Mouse (Mus musculus) hindbrain, postnatal 0 days (tissue): ENCODE measurements around the gene Pxt1. TPM values are rescaled to one million over a fixed set of nuclear protein-coding genes. Genes with fewer than 3 reads are reported as not detected.

Experiments
- ATAC-seq: fragments of 200-750 bp; cut with Nextera tagmentation; 2 replicates; pipeline ENCODE4 v1.8.0; 2017; ENCODE audit warnings: mild to moderate bottlenecking, moderate TSS enrichment, moderate library complexity
- DNase-seq: peaks from one replicate; pipeline ENCODE4 v3.0.0-alpha.2; 2015; ENCODE audit warnings: low spot score
- H3K27ac ChIP-seq: fragments of 300-500 bp; sonication (generic); 2 replicates; pipeline ENCODE4 v1.5.1; 2014; ENCODE audit warnings: mild to moderate bottlenecking
- H3K27me3 ChIP-seq: fragments of 300-500 bp; sonication (generic); 2 replicates; pipeline ENCODE4 v1.6.1; 2014; ENCODE audit warnings: low read length, mixed read lengths; ENCODE audit not compliant: insufficient read depth
- H3K36me3 ChIP-seq: fragments of 300-500 bp; sonication (generic); 2 replicates; pipeline ENCODE4 v1.6.1; 2014; ENCODE audit warnings: low read length, mixed read lengths; ENCODE audit not compliant: insufficient read depth
- H3K4me1 ChIP-seq: fragments of 300-500 bp; sonication (generic); 2 replicates; pipeline ENCODE4 v1.6.1; 2014; ENCODE audit warnings: antibody characterized with exemption, low read length, mixed read lengths; ENCODE audit not compliant: insufficient read depth
- H3K4me2 ChIP-seq: fragments of 300-500 bp; sonication (generic); 2 replicates; pipeline ENCODE4 v1.6.1; 2014; ENCODE audit warnings: low read depth, mild to moderate bottlenecking, low read length, moderate library complexity, mixed read lengths
- H3K4me3 ChIP-seq: fragments of 300-500 bp; sonication (generic); 2 replicates; pipeline ENCODE4 v1.5.1; 2014; ENCODE audit warnings: low read length
- H3K9ac ChIP-seq: fragments of 300-500 bp; sonication (generic); replicated peaks from 2 replicates; pipeline ENCODE4 v1.6.1; 2014; ENCODE audit warnings: mild to moderate bottlenecking, low read length, moderate library complexity, mixed read lengths
- H3K9me3 ChIP-seq: fragments of 300-500 bp; sonication (generic); 2 replicates; pipeline ENCODE4 v1.6.1; 2016; ENCODE audit warnings: low read length, mixed read lengths
- CTCF ChIP-seq: IDR thresholded peaks from 2 replicates; pipeline ENCODE4 v1.5.1; 2016; ENCODE audit warnings: antibody characterized with exemption, control low read depth, low read depth
- WGBS: fragments of 180-500 bp; shearing (Covaris S2); extraction: QIAGEN DNeasy Blood & Tissue Kit; methylation state at CpG from one replicate; pipeline ENCODE4 v1.1.7; 2014; 5-methylcytosine and 5-hydroxymethylcytosine counted together
- polyA plus RNA-seq: library from polyadenylated mRNA; unstranded; fragments of >200 nt; fragmentation: Nextera tagmentation; extraction: Ambion mirVana; gene quantifications from 2 replicates; pipeline ENCODE4 v1.2.1, GENCODE M21; 2015
- total RNA-seq: library from RNA; depleted of rRNA; stranded (reverse); fragments of >200 nt; gene quantifications from 2 replicates; pipeline ENCODE4 v1.2.3, GENCODE M21; 2014

Pxt1 gene
- total and polyA plus RNA-seq, 2 experiments from 2014 or later, result not detected

- DNase-seq (no peak), ATAC-seq (no peak)
- Histone ChIP-seq H3K4me2 (no peak overlapping the region), H3K27me3 (no peaks in the 10 kb centered on the region), H3K27ac (no peak overlapping the region), H3K4me3 (no peak overlapping the region), H3K9me3 (no peaks in the 10 kb centered on the region), H3K9ac (no peak overlapping the region), H3K4me1 (no peaks in the 10 kb centered on the region), H3K36me3 (no peaks in the 10 kb centered on the region)
- peak; percentile 58 for TF ChIP-seq CTCF
- 73% methylated on average over 10 of the region's 10 CpGs for WGBS
Observed at GRCm38 (mm10) chr17:28936622-28937345, 6.9 kb downstream of the Pxt1 start.

- ATAC-seq (no peak), DNase-seq (no peak)
- H3K4me1 ChIP-seq, result no peaks in the 10 kb centered on the region
- H3K27ac ChIP-seq, result no peak overlapping the region
- WGBS, result 94% methylated on average over 7 of the region's 7 CpGs
- no peaks in the 10 kb centered on the region for H3K9me3 ChIP-seq
- H3K9ac ChIP-seq, result no peak overlapping the region
- TF ChIP-seq CTCF, result no peak
- H3K36me3 ChIP-seq, result no peaks in the 10 kb centered on the region
- no peak overlapping the region for H3K4me2 ChIP-seq
- H3K4me3 ChIP-seq, result no peak overlapping the region
- no peaks in the 10 kb centered on the region for H3K27me3 ChIP-seq
Observed at GRCm38 (mm10) chr17:28936133-28936532, 7.5 kb downstream of the Pxt1 start.

GRCm38 (mm10) chr17:28934120-28934916 lies 9.3 kb downstream of the Pxt1 start:
- Histone ChIP-seq H3K4me3 (no peak overlapping the region), H3K9ac (no peak overlapping the region)

GRCm38 (mm10) chr17:28932274-28932673 lies 11.4 kb downstream of the Pxt1 start:
- Histone ChIP-seq H3K27ac (no peak overlapping the region), H3K4me1 (peaks cover 8% of the 10 kb centered on the region; the same call in 1 of the 2 replicates), H3K4me3 (no peak overlapping the region), H3K4me2 (no peak overlapping the region), H3K27me3 (no peaks in the 10 kb centered on the region), H3K36me3 (no peaks in the 10 kb centered on the region), H3K9me3 (no peaks in the 10 kb centered on the region), H3K9ac (no peak overlapping the region)
- DNase-seq, result no peak
- ATAC-seq, result no peak
- 78% methylated on average over 4 of the region's 4 CpGs for WGBS
- no peak for TF ChIP-seq CTCF

More at GRCm38 (mm10) chr17:28934120-28934916, 9.3 kb downstream of the Pxt1 start:
- H3K27ac ChIP-seq, result no peak overlapping the region
- H3K4me2 ChIP-seq, result no peak overlapping the region
- DNase-seq, result no peak
- no peak for ATAC-seq
- no peaks in the 10 kb centered on the region for H3K27me3 ChIP-seq
- peaks cover 8% of the 10 kb centered on the region; the same call in 1 of the 2 replicates for H3K4me1 ChIP-seq
- TF ChIP-seq CTCF, result no peak
- H3K9me3 ChIP-seq, result no peaks in the 10 kb centered on the region
- WGBS, result 76% methylated on average over 19 of the region's 19 CpGs
- H3K36me3 ChIP-seq, result no peaks in the 10 kb centered on the region

- DNase-seq (no peak), ATAC-seq (no peak)
- Histone ChIP-seq H3K4me2 (no peak overlapping the region), H3K36me3 (no peaks in the 10 kb centered on the region), H3K9me3 (no peaks in the 10 kb centered on the region), H3K4me3 (no peak overlapping the region), H3K9ac (no peak overlapping the region), H3K27ac (no peak overlapping the region), H3K4me1 (peaks cover 8% of the 10 kb centered on the region; the same call in 1 of the 2 replicates), H3K27me3 (no peaks in the 10 kb centered on the region)
- WGBS, result 91% methylated on average over 18 of the region's 18 CpGs
- no peak for TF ChIP-seq CTCF
Observed at GRCm38 (mm10) chr17:28931436-28932211, 12.0 kb downstream of the Pxt1 start.

GRCm38 (mm10) chr17:28930392-28931074 lies 13.1 kb downstream of the Pxt1 start:
- no peak overlapping the region for H3K9ac ChIP-seq
- H3K4me1 ChIP-seq, result peaks cover 8% of the 10 kb centered on the region; the same call in 1 of the 2 replicates
- no peaks in the 10 kb centered on the region for H3K9me3 ChIP-seq
- H3K4me2 ChIP-seq, result peak overlapping the region; percentile 30
- WGBS, result 13% methylated on average over 14 of the region's 14 CpGs
- no peaks in the 10 kb centered on the region for H3K36me3 ChIP-seq
- no peaks in the 10 kb centered on the region for H3K27me3 ChIP-seq
- ATAC-seq (peak; percentile 71), DNase-seq (peak; percentile 78)
- peak overlapping the region; percentile 68; the same call in 1 of the 2 replicates for H3K27ac ChIP-seq
- peak; percentile 43 for TF ChIP-seq CTCF
- H3K4me3 ChIP-seq, result no peak overlapping the region
